Mouse (Mus musculus) CH12.LX (cell line): ENCODE measurements at regions not wholly inside any gene's neighbourhood (a gene's known extent, or its start where the extent isn't known, plus 50 kb on each side); places are given as distances from the start of the nearest gene placed in this dataset.

Source experiments
- CTCF ChIP-seq, 2 experiments: IDR thresholded peaks in 1 of 2; conservative IDR thresholded peaks in 1 of 2; 2 replicates each; pipeline ENCODE4 v1.5.1; 2011 to 2012; ENCODE audit warnings: low read depth in 2 of 2, low read length in 2 of 2, improper control_type of control experiment in 1 of 2, inconsistent platforms in 1 of 2, mild to moderate bottlenecking in 1 of 2, moderate library complexity in 1 of 2
- EP300 ChIP-seq: IDR thresholded peaks from 2 replicates; pipeline ENCODE4 v1.6.1; 2011; ENCODE audit warnings: low read length, improper control_type of control experiment
- JUND ChIP-seq: conservative IDR thresholded peaks from 2 replicates; pipeline ENCODE4 v1.6.1; 2011; ENCODE audit warnings: low read depth, low read length, improper control_type of control experiment
- MAZ ChIP-seq: IDR thresholded peaks from 2 replicates; pipeline ENCODE4 v1.6.1; 2012; ENCODE audit warnings: low read depth, mild to moderate bottlenecking, inconsistent platforms, low read length, improper control_type of control experiment, moderate library complexity
- MXI1 ChIP-seq: IDR thresholded peaks from 2 replicates; pipeline ENCODE4 v1.6.1; 2011; ENCODE audit warnings: mild to moderate bottlenecking, low read depth, low read length, improper control_type of control experiment
- POLR2A ChIP-seq: IDR thresholded peaks from 2 replicates; pipeline ENCODE4 v1.6.1; 2011; ENCODE audit warnings: low read depth, mild to moderate bottlenecking, improper control_type of control experiment, low read length
- POLR2AphosphoS2 ChIP-seq: IDR thresholded peaks from 2 replicates; pipeline ENCODE4 v1.6.1; 2011; ENCODE audit warnings: low read depth, low read length, improper control_type of control experiment
- TBP ChIP-seq: conservative IDR thresholded peaks from 2 replicates; pipeline ENCODE4 v1.6.1; 2011; ENCODE audit warnings: low read depth, low read length, improper control_type of control experiment
- UBTF ChIP-seq: IDR thresholded peaks from 2 replicates; pipeline ENCODE4 v1.6.1; 2012; ENCODE audit warnings: low read depth, mild to moderate bottlenecking, inconsistent platforms, low read length, improper control_type of control experiment, moderate library complexity
- USF2 ChIP-seq: conservative IDR thresholded peaks from 2 replicates; pipeline ENCODE4 v1.6.1; 2011; ENCODE audit warnings: low read depth, low read length, improper control_type of control experiment

GRCm38 (mm10) chr9:31614250-31614945 is 150.1 kb upstream of the Tmem45b start:
- TF ChIP-seq POLR2A = no peak
- TF ChIP-seq JUND = no peak
- no peak for TF ChIP-seq POLR2AphosphoS2
- TF ChIP-seq USF2 = no peak
- no peak for TF ChIP-seq CTCF (conservative IDR thresholded peaks at IDR 0.05 in 1 of 2, IDR thresholded peaks at IDR 0.05 in 1 of 2; ENCODE audit: low read depth in 2 of 2, low read length in 2 of 2)
- no peak for TF ChIP-seq EP300
- no peak for TF ChIP-seq UBTF
- no peak for TF ChIP-seq MXI1
- no peak for TF ChIP-seq MAZ
- no peak for TF ChIP-seq TBP
